Mouse (Mus musculus): ENCODE results near the gene Gm10382. TPM values are rescaled to one million over a fixed set of nuclear protein-coding genes. Genes with fewer than 3 reads are reported as not detected.

The Gm10382 gene
- polyA plus RNA-seq, 1 experiment from 2014 or later, result 1.1 TPM

DNA sequence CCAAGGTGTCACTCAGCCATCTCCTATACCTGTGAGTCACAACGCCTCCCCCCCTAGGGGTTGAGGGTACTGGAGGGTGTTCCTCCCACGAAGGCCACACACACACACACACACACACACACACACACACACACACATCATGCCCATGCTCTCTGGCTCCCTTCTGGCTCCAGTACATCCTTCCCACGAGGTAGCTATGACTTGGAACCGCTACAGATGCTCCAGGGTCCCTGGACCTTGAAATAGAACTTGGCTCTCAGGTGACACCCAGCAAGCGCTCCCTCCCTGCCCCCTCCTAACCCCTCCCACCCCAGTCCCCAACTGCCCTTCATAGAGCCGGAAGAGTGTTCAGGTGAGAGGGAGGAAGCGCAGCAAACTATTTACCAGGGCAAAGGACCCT is 33.5 kb upstream of the Gm10382 start:
- Histone ChIP-seq H3K27ac (no peak overlapping the region), H3K9me3 (no peaks in the 10 kb centered on the region), H3K36me3 (no peaks in the 10 kb centered on the region), H3K9ac (no peak overlapping the region), H3K27me3 (replicated peaks) (no peaks in the 10 kb centered on the region), H3K4me3 (no peak overlapping the region), H3K4me1 (no peaks in the 10 kb centered on the region), H3K4me2 (replicated peaks) (no peak overlapping the region)
- ATAC-seq (ENCODE audit: low FRiP score, low read depth), result no peak
- WGBS, result 51% methylated on average over 7 of the region's 7 CpGs

DNA sequence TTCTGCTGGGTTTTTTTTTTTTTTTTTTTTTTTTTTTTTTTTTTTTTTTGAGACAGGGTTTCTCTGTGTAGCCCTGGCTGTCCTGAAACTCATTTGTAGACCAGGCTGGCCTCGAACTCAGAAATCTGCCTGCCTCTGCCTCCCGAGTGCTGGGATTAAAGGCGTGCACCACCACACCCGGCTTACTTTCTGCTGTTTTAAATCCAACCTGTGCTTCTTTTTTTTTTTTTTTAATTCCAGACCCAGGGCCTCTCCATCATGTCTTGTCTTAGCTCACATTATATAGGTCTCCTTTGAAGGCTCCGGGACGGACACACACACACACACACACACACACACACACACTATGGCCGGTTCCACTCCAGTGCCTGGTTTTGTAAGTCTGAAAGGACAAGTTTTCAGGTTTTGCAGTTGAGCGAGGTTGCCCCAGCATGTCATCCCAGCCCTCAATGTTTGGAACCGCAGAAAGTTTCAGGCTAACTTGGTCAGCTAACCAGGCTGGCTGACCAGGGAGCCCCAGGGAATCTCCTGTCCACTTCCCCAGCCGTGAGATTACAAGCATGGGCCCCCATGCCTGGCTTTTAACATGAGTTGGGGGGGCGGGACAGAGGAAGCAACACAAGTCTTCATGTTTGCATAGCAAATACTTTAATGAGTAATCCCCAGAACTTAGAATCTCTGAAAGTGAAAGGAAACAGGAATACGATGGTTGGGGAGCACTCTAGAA is 31.4 kb upstream of the Gm10382 start:
- Histone ChIP-seq H3K27me3 (replicated peaks) (no peaks in the 10 kb centered on the region), H3K36me3 (no peaks in the 10 kb centered on the region), H3K9ac (no peak overlapping the region), H3K4me3 (no peak overlapping the region), H3K9me3 (no peaks in the 10 kb centered on the region), H3K4me2 (replicated peaks) (no peak overlapping the region), H3K27ac (no peak overlapping the region), H3K4me1 (no peaks in the 10 kb centered on the region)
- 86% methylated on average over 12 of the region's 12 CpGs for WGBS
- ATAC-seq (ENCODE audit: low FRiP score, low read depth), result no peak

- no peaks in the 10 kb centered on the region for H3K27me3 ChIP-seq (replicated peaks)
- no peaks in the 10 kb centered on the region for H3K36me3 ChIP-seq
- WGBS, result 83% methylated on average over 5 of the region's 5 CpGs
- H3K4me2 ChIP-seq (replicated peaks), result no peak overlapping the region
- H3K4me3 ChIP-seq, result no peak overlapping the region
- H3K4me1 ChIP-seq, result no peaks in the 10 kb centered on the region
- no peak overlapping the region for H3K27ac ChIP-seq
- no peaks in the 10 kb centered on the region for H3K9me3 ChIP-seq
- no peak overlapping the region for H3K9ac ChIP-seq
- ATAC-seq (ENCODE audit: low FRiP score, low read depth), result no peak
Measured at GRCm38 (mm10) chr5:125358270-125358608, 30.9 kb upstream of the Gm10382 start.

DNA sequence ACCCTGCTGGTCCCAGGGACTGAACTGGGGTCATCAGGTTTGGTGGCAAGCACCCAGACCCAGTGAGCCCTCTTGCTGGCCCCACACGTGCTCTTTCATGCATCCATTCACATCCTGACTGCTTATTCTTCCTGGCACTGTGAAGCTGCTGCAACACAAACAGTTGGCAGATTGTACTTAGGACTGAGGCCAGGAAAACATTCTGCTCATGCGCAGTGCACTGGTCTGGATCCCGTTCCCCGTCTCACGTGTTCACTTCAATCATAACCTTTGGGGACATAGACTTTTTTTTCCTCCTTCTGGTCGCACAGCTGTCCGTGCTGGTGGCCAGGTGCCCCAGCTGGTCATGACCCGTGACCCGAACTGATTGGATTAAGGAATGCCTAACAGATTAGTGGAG is 28.6 kb upstream of the Gm10382 start:
- 79% methylated on average over 9 of the region's 9 CpGs for WGBS
- H3K4me2 ChIP-seq (replicated peaks), result no peak overlapping the region

GRCm38 (mm10) chr5:125360981-125361510 is 28.1 kb upstream of the Gm10382 start:
- no peak overlapping the region for H3K9ac ChIP-seq
- 85% methylated on average over 16 of the region's 16 CpGs for WGBS
- no peaks in the 10 kb centered on the region for H3K4me1 ChIP-seq
- no peaks in the 10 kb centered on the region for H3K9me3 ChIP-seq
- H3K36me3 ChIP-seq, result no peaks in the 10 kb centered on the region
- H3K4me2 ChIP-seq (replicated peaks), result no peak overlapping the region
- H3K27ac ChIP-seq, result no peak overlapping the region
- H3K27me3 ChIP-seq (replicated peaks), result no peaks in the 10 kb centered on the region
- no peak overlapping the region for H3K4me3 ChIP-seq
- no peak for ATAC-seq (ENCODE audit: low FRiP score, low read depth)

More for the DNA sequence above, 28.6 kb upstream of the Gm10382 start:
- H3K4me1 ChIP-seq, result no peaks in the 10 kb centered on the region
- H3K27ac ChIP-seq, result no peak overlapping the region
- no peak overlapping the region for H3K4me3 ChIP-seq
- no peaks in the 10 kb centered on the region for H3K27me3 ChIP-seq (replicated peaks)
- H3K9ac ChIP-seq, result no peak overlapping the region
- H3K9me3 ChIP-seq, result no peaks in the 10 kb centered on the region
- H3K36me3 ChIP-seq, result no peaks in the 10 kb centered on the region
- ATAC-seq (ENCODE audit: low FRiP score, low read depth), result no peak

DNA sequence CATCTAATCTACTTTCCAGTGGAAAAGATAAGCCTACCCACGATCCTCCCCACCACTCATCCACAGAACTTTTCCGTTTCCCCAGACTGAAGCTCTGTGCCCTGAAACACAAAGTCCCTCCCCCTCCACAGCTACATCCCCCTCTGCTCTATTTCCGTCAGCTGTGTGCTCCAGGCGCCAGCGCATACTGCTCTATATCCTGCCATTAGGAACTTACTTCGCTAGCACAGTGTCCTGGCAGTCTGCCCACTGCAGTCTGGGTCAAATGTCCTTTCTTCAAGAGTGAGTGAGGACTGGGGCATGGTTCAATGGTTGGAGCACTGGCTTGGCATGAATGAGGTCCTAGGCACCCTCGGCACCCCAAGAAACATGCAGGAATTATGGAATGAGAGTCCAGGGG is 25.2 kb upstream of the Gm10382 start:
- Histone ChIP-seq H3K9me3 (no peaks in the 10 kb centered on the region), H3K4me1 (no peaks in the 10 kb centered on the region), H3K27me3 (replicated peaks) (no peaks in the 10 kb centered on the region), H3K27ac (no peak overlapping the region), H3K9ac (no peak overlapping the region), H3K4me3 (no peak overlapping the region), H3K36me3 (no peaks in the 10 kb centered on the region), H3K4me2 (replicated peaks) (no peak overlapping the region)
- no peak for ATAC-seq (ENCODE audit: low FRiP score, low read depth)
- 86% methylated on average over 7 of the region's 7 CpGs for WGBS

- no peaks in the 10 kb centered on the region for H3K4me1 ChIP-seq
- no peaks in the 10 kb centered on the region for H3K27me3 ChIP-seq (replicated peaks)
- no peaks in the 10 kb centered on the region for H3K36me3 ChIP-seq
- no peak overlapping the region for H3K4me3 ChIP-seq
- no peak overlapping the region for H3K9ac ChIP-seq
- no peak overlapping the region for H3K27ac ChIP-seq
- no peak overlapping the region for H3K4me2 ChIP-seq (replicated peaks)
- WGBS, result 82% methylated on average over 4 of the region's 4 CpGs
- ATAC-seq (ENCODE audit: low FRiP score, low read depth), result no peak
- H3K9me3 ChIP-seq, result no peaks in the 10 kb centered on the region
Measured at GRCm38 (mm10) chr5:125364851-125365429, 24.2 kb upstream of the Gm10382 start.

- Histone ChIP-seq H3K4me3 (no peak overlapping the region), H3K27ac (no peak overlapping the region), H3K9ac (no peak overlapping the region), H3K4me2 (replicated peaks) (no peak overlapping the region), H3K4me1 (no peaks in the 10 kb centered on the region), H3K27me3 (replicated peaks) (no peaks in the 10 kb centered on the region), H3K36me3 (no peaks in the 10 kb centered on the region), H3K9me3 (no peaks in the 10 kb centered on the region)
- 77% methylated on average over 5 of the region's 5 CpGs for WGBS
- no peak for ATAC-seq (ENCODE audit: low FRiP score, low read depth)
Measured at GRCm38 (mm10) chr5:125368156-125368555, 21.0 kb upstream of the Gm10382 start.

GRCm38 (mm10) chr5:125368568-125368967 is 20.6 kb upstream of the Gm10382 start:
- Histone ChIP-seq H3K27me3 (replicated peaks) (no peaks in the 10 kb centered on the region), H3K27ac (no peak overlapping the region), H3K4me1 (no peaks in the 10 kb centered on the region), H3K9ac (no peak overlapping the region), H3K9me3 (no peaks in the 10 kb centered on the region), H3K4me2 (replicated peaks) (no peak overlapping the region), H3K36me3 (no peaks in the 10 kb centered on the region), H3K4me3 (no peak overlapping the region)
- ATAC-seq (ENCODE audit: low FRiP score, low read depth), result no peak
- WGBS, result under 1% methylated on average over 4 of the region's 4 CpGs

GRCm38 (mm10) chr5:125370950-125371693 is 18.0 kb upstream of the Gm10382 start:
- Histone ChIP-seq H3K4me2 (replicated peaks) (no peak overlapping the region), H3K4me3 (no peak overlapping the region), H3K4me1 (no peaks in the 10 kb centered on the region), H3K9ac (no peak overlapping the region), H3K27ac (no peak overlapping the region), H3K36me3 (no peaks in the 10 kb centered on the region), H3K27me3 (replicated peaks) (no peaks in the 10 kb centered on the region), H3K9me3 (no peaks in the 10 kb centered on the region)
- no peak for ATAC-seq (ENCODE audit: low FRiP score, low read depth)
- 69% methylated on average over 7 of the region's 7 CpGs for WGBS

DNA sequence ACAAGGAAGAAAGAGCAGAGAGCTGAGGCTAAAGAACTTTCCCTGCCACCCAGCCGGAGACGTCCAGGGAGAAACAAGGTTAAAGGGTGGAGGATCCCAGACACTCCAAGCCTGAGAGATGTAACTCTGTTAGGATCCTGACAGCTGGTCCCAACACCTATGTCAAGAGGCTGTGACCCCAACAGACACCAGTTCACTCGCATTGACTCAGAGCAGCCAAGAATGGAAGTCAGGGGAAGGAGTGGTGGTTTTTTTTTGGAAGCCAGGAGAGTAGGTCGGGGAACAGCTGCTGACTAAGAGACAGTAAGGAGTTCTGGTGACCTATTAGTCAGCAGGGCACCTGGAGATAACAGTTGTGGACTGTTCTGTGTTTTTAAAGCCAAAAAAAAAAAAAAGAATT is 17.1 kb upstream of the Gm10382 start:
- no peak overlapping the region for H3K4me2 ChIP-seq (replicated peaks)
- H3K9me3 ChIP-seq, result no peaks in the 10 kb centered on the region
- H3K4me3 ChIP-seq, result no peak overlapping the region
- 83% methylated on average over 4 of the region's 4 CpGs for WGBS
- no peaks in the 10 kb centered on the region for H3K4me1 ChIP-seq
- no peak for ATAC-seq (ENCODE audit: low FRiP score, low read depth)
- no peak overlapping the region for H3K27ac ChIP-seq
- H3K9ac ChIP-seq, result no peak overlapping the region
- H3K27me3 ChIP-seq (replicated peaks), result no peaks in the 10 kb centered on the region
- H3K36me3 ChIP-seq, result no peaks in the 10 kb centered on the region

DNA sequence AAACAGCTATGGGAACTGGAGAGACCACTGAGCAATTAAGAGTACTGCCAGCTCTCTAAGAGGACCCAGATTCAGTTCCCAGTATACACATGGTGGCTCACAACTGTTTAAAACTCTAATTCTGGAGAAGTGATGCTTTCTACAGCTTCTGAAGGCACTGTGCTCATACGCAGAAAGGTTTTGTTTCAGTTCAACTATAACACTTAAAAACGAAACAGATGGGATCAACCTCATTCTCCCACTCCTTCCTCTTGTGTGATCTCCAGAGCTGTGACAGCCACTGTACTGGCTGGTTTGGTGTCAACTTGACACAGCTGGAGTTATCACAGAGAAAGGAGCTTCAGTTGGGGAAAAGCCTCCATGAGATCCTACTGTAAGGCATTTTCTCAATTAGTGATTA is 13.3 kb upstream of the Gm10382 start:
- Histone ChIP-seq H3K36me3 (no peaks in the 10 kb centered on the region), H3K27ac (no peak overlapping the region), H3K4me2 (replicated peaks) (no peak overlapping the region), H3K9me3 (no peaks in the 10 kb centered on the region), H3K4me1 (no peaks in the 10 kb centered on the region), H3K9ac (no peak overlapping the region), H3K27me3 (replicated peaks) (no peaks in the 10 kb centered on the region), H3K4me3 (no peak overlapping the region)
- 87% methylated on average over 2 of the region's 2 CpGs for WGBS
- ATAC-seq (ENCODE audit: low FRiP score, low read depth), result no peak

Measured in neural tube, embryonic 12.5 days (tissue).